Mouse (Mus musculus) G1E-ER4 (cell line): Measurements from ENCODE around the gene Ralgapa2. TPM values are rescaled to one million over a fixed set of nuclear protein-coding genes. Genes with fewer than 3 reads are reported as not detected.

Experiments used
- GATA1 ChIP-seq: IDR thresholded peaks from one replicate; pipeline ENCODE4 v1.8.0; 2012; ENCODE audit warnings: low read length, inconsistent platforms
- polyA plus RNA-seq: library from polyadenylated mRNA; stranded (reverse); fragments of >175 nt; gene quantifications from 2 replicates; pipeline ENCODE4 v1.2.3, GENCODE M21; 2012

Gene Ralgapa2
- polyA plus RNA-seq, 1 experiment: 8.3 TPM

- no peak for TF ChIP-seq GATA1
These were observed 261.8 kb downstream of the Ralgapa2 start for GRCm38 (mm10) chr2:146250236-146250904.

GRCm38 (mm10) chr2:146249033-146249432, 263.1 kb downstream of the Ralgapa2 start:
- TF ChIP-seq GATA1: no peak

- TF ChIP-seq GATA1: no peak
These were observed 264.6 kb downstream of the Ralgapa2 start for GRCm38 (mm10) chr2:146247576-146247975.

GRCm38 (mm10) chr2:146246409-146247075, 265.6 kb downstream of the Ralgapa2 start:
- no peak for TF ChIP-seq GATA1

GRCm38 (mm10) chr2:146245401-146245800, 266.7 kb downstream of the Ralgapa2 start:
- no peak for TF ChIP-seq GATA1

GRCm38 (mm10) chr2:146244049-146244448, 268.1 kb downstream of the Ralgapa2 start:
- TF ChIP-seq GATA1: no peak

GRCm38 (mm10) chr2:146239196-146239747, 272.9 kb downstream of the Ralgapa2 start:
- no peak for TF ChIP-seq GATA1

- no peak for TF ChIP-seq GATA1
These were observed 280.7 kb downstream of the Ralgapa2 start for GRCm38 (mm10) chr2:146231485-146231884.

GRCm38 (mm10) chr2:146228435-146228834, 283.7 kb downstream of the Ralgapa2 start:
- no peak for TF ChIP-seq GATA1

- no peak for TF ChIP-seq GATA1
These were observed 284.5 kb downstream of the Ralgapa2 start for GRCm38 (mm10) chr2:146227646-146228045.

- TF ChIP-seq GATA1: no peak
These were observed 285.7 kb downstream of the Ralgapa2 start for GRCm38 (mm10) chr2:146226484-146226883.

- no peak for TF ChIP-seq GATA1
These were observed 286.3 kb downstream of the Ralgapa2 start for GRCm38 (mm10) chr2:146225818-146226217.

GRCm38 (mm10) chr2:146224141-146224540, 288.0 kb downstream of the Ralgapa2 start:
- no peak for TF ChIP-seq GATA1

GRCm38 (mm10) chr2:146223176-146223905, 288.8 kb downstream of the Ralgapa2 start:
- no peak for TF ChIP-seq GATA1

GRCm38 (mm10) chr2:146222279-146223175, 289.6 kb downstream of the Ralgapa2 start:
- no peak for TF ChIP-seq GATA1
